Mouse (Mus musculus) spleen, adult 2 months (tissue): Measurements from ENCODE around the gene Klf12.

Source experiments
- CTCF ChIP-seq: fragments of 200-500 bp; IDR thresholded peaks from 2 replicates; pipeline ENCODE4 v1.5.1; 2011; ENCODE audit warnings: mild to moderate bottlenecking, inconsistent platforms; ENCODE audit not compliant: insufficient read depth, insufficient read length, insufficient replicate concordance; ENCODE audit errors: extremely low read depth
- POLR2A ChIP-seq: fragments of 200-500 bp; IDR thresholded peaks from 2 replicates; pipeline ENCODE4 v1.6.1; 2011; ENCODE audit warnings: low read depth, low read length, inconsistent platforms

DNA sequence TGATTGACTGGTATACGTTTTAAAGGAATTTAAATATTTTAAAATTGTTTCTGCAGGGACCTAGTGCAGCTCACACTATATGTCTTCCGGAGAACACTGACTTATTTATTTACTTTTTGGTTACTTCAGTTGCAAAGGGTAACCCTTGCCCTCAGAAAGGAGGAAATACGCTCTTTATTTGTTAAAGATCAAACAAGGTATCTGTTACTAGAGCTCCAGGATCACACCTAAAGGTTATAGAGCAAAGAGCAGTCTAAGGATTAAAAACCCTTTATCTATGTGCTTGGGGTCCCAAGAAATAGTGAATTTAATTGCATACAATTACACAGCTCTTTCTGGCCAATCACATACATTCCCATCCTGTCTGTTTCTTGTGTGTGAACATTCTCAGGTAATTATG is 188.7 kb downstream of the Klf12 start:
- TF ChIP-seq CTCF (no peak), POLR2A (no peak)
